Mouse (Mus musculus) lung, adult 2 months (tissue): ENCODE results near the gene Slc22a17. TPM values are rescaled to one million over a fixed set of nuclear protein-coding genes. Genes with fewer than 3 reads are reported as not detected.

Experiments used
- DNase-seq: peaks from one replicate; pipeline ENCODE4 v3.0.0; 2022
- H3K4me1 ChIP-seq: fragments of 200-500 bp; 2 replicates; pipeline ENCODE4 v1.6.1; 2011; ENCODE audit warnings: low read length; ENCODE audit not compliant: control insufficient read depth, insufficient read depth
- H3K4me3 ChIP-seq: fragments of 200-500 bp; replicated peaks from 2 replicates; pipeline ENCODE3; 2011; ENCODE audit warnings: low read depth, mild to moderate bottlenecking, control low read depth, low read length; ENCODE audit errors: extremely low read depth
- CTCF ChIP-seq: fragments of 200-500 bp; IDR thresholded peaks from 2 replicates; pipeline ENCODE4 v1.5.1; 2011; ENCODE audit warnings: mild to moderate bottlenecking, low read length, control low read depth; ENCODE audit not compliant: insufficient read depth
- POLR2A ChIP-seq: fragments of 200-500 bp; IDR thresholded peaks from 2 replicates; pipeline ENCODE4 v1.6.1; 2011; ENCODE audit warnings: low read depth, mild to moderate bottlenecking, control low read depth, low read length, borderline replicate concordance; ENCODE audit errors: extremely low read depth
- WGBS: fragments of 180-500 bp; shearing (Covaris S2); methylation state at CpG from one replicate; pipeline ENCODE4 v1.1.7; 2018; 5-methylcytosine and 5-hydroxymethylcytosine counted together
- polyA plus RNA-seq: library from polyadenylated mRNA; depleted of rRNA; stranded (reverse); fragments of >200 nt; gene quantifications from 2 replicates; pipeline ENCODE4 v1.2.3, GENCODE M21; 2012

Slc22a17 gene
- polyA plus RNA-seq, 1 experiment = 61.8 TPM

- H3K4me3 ChIP-seq = peak within 1 kb of the TSS; percentile 77
- no peak for TF ChIP-seq POLR2A
- no peak for TF ChIP-seq CTCF
- peak; percentile 77 for DNase-seq
- WGBS = under 1% methylated on average over 61 of the region's 61 CpGs
- H3K4me1 ChIP-seq = peaks cover 3% of the 10 kb centered on the region; the same call in 1 of the 2 replicates
Measured at GRCm38 (mm10) chr14:54877048-54877715, 35.8 kb downstream of the Slc22a17 start, which contains the start of gene Ppp1r3e. Gene Ppp1r3e (minus strand): TSS chr14:54877550.

GRCm38 (mm10) chr14:54876539-54877047 is 36.3 kb downstream of the Slc22a17 start:
- DNase-seq = peak; percentile 88
- peaks cover 3% of the 10 kb centered on the region; the same call in 1 of the 2 replicates for H3K4me1 ChIP-seq
- WGBS = under 1% methylated on average over 61 of the region's 72 CpGs
- H3K4me3 ChIP-seq = peak overlapping the region; percentile 77
- TF ChIP-seq POLR2A (peak; percentile 61; the same call in 1 of the 2 replicates), CTCF (no peak)

DNA sequence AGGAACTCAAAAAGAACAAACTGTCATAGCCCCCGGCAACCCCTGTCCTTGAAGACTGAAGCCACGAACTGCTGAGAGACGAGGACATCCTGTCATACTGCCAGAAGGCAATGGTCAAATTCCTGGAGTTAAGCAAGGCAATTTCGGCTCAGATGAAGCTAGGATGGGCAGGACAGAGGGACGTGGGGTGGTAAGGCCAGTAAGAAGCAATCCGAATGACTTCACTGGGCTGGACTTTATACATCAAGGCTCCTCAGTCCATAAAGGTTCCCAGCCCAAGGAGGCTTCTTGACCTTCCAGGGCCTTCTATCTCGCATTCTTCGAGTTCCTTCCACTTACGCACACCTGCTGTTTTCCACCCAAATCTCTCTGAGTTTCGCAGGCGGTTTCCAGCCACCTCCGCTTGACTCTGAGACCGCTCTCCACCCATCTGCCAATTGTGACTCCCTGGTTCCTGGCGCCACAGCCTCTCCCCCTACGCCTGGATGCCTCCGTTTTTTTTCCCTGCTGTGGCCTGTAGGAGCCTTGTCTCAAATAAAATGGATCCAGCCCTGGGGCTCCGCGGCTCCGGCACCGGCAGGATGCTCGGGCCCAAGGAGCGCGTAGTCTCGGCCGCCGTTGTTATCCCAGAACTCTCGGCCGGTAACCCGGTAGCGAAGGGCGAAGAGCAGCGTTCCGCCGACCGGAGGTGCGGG is 36.9 kb downstream of the Slc22a17 start:
- TF ChIP-seq POLR2A (no peak), CTCF (no peak)
- WGBS = 4% methylated on average over 36 of the region's 36 CpGs
- Histone ChIP-seq H3K4me1 (peaks cover 3% of the 10 kb centered on the region; the same call in 1 of the 2 replicates), H3K4me3 (peak overlapping the region; percentile 77)
- peak; percentile 29 for DNase-seq

GRCm38 (mm10) chr14:54874165-54874564 is 38.8 kb downstream of the Slc22a17 start:
- DNase-seq = no peak
- no peak overlapping the region for H3K4me3 ChIP-seq
- TF ChIP-seq CTCF (no peak), POLR2A (no peak)
- H3K4me1 ChIP-seq = peaks cover 3% of the 10 kb centered on the region; the same call in 1 of the 2 replicates
- 84% methylated on average over 3 of the region's 3 CpGs for WGBS

DNA sequence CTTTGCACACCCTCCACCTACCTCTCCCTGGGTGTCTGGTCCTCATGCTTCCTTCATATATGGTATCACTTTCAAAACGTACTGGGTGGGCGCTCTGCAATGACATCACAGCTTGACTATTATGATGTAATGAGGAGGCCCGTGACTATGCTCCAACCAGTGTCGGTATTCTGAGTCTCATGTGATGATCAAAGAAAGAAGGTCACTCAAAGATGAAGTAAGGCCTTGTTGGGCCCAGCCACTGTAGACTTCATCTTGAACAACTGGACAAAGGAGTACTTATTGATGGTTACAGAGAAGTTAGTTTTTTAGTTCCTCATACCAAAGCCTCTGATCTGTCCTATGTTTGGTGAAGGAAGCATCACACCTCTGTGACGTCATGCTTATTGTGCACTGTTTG is 42.1 kb downstream of the Slc22a17 start, which contains the start of gene Homez:
Gene Homez (minus strand): TSS at position 101 of the 400 bp plus-strand sequence.
- DNase-seq = no peak
- 89% methylated on average over 5 of the region's 5 CpGs for WGBS
- Histone ChIP-seq H3K4me3 (no peak within 1 kb of the TSS), H3K4me1 (peaks cover 2% of the 10 kb centered on the region; the same call in 1 of the 2 replicates)
- TF ChIP-seq POLR2A (no peak), CTCF (no peak)

DNA sequence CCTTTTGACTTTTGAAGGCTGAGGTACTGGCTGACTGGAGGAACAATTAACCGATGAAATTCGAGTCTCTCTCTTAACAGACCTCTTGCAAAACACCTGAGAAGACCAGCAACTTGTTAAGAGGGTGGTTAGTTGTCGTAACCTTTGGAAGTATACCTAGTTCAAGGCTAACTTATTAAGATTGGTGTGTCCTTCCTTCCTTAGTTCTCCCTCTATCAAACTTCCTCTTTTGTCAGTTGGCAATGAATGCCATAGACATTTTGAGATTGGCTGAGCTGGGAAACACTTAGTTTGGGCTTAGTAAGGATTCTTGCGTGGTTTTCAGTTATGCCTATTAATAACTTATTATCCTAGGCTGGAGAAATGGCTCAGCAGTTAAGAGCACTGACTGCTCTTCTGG is 44.9 kb downstream of the Slc22a17 start:
- TF ChIP-seq POLR2A (no peak), CTCF (no peak)
- H3K4me3 ChIP-seq = no peak overlapping the region
- H3K4me1 ChIP-seq = no peaks in the 10 kb centered on the region; the same call in 1 of the 2 replicates
- 71% methylated on average over 4 of the region's 4 CpGs for WGBS
- DNase-seq = no peak

- DNase-seq = no peak
- Histone ChIP-seq H3K4me1 (no peaks in the 10 kb centered on the region; the same call in 1 of the 2 replicates), H3K4me3 (no peak overlapping the region)
- peak; percentile 38 for TF ChIP-seq CTCF
- no peak for TF ChIP-seq POLR2A
- WGBS = 61% methylated on average over 5 of the region's 5 CpGs
Measured at GRCm38 (mm10) chr14:54866936-54867335, 46.0 kb downstream of the Slc22a17 start.

GRCm38 (mm10) chr14:54866268-54866667 is 46.7 kb downstream of the Slc22a17 start:
- Histone ChIP-seq H3K4me3 (no peak overlapping the region), H3K4me1 (no peaks in the 10 kb centered on the region; the same call in 1 of the 2 replicates)
- 35% methylated on average over 3 of the region's 3 CpGs for WGBS
- DNase-seq = no peak
- TF ChIP-seq POLR2A = no peak
- no peak for TF ChIP-seq CTCF

DNA sequence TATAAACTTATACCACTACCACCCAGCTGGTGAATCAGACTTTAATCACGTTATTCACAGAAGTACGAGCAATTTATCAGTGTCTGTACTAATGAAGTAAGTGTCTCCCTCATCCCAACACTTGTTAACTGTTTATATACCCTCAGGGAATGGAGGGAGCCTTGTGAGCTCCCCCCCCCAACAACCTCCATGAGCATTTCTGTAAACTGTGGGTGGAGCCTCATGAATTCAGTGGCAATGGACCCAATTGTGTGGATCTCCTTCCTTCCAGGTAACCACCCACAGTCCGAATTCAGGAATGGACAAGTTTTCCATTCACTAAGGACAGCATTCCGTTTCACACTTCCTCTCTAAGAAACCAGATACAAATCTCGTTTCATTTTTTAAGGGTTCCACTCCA is 47.3 kb downstream of the Slc22a17 start:
- WGBS = 70% methylated on average over 5 of the region's 5 CpGs
- no peak for DNase-seq
- Histone ChIP-seq H3K4me3 (no peak overlapping the region), H3K4me1 (no peaks in the 10 kb centered on the region; the same call in 1 of the 2 replicates)
- no peak for TF ChIP-seq POLR2A
- TF ChIP-seq CTCF = no peak
